Mouse (Mus musculus) forebrain, postnatal 0 days (tissue): ENCODE data around the gene Phf19. TPM values are rescaled to one million over a fixed set of nuclear protein-coding genes. Genes with fewer than 3 reads are reported as not detected.

Experiments used
- ATAC-seq: fragments of 200-750 bp; cut with Nextera tagmentation; 2 replicates; pipeline ENCODE4 v1.8.0; 2017; ENCODE audit warnings: mild to moderate bottlenecking, moderate library complexity
- DNase-seq: peaks from one replicate; pipeline ENCODE4 v3.0.0-alpha.2; 2015
- H3K27ac ChIP-seq: fragments of 300-500 bp; sonication (generic); 2 replicates; pipeline ENCODE4 v1.5.1; 2014; ENCODE audit warnings: low read depth, mild to moderate bottlenecking, antibody characterized with exemption, low read length, moderate library complexity, mixed read lengths
- H3K27me3 ChIP-seq: fragments of 300-500 bp; sonication (generic); 2 replicates; pipeline ENCODE4 v1.6.1; 2014; ENCODE audit warnings: mild to moderate bottlenecking, low read length, mixed read lengths; ENCODE audit not compliant: insufficient read depth
- H3K36me3 ChIP-seq: fragments of 300-500 bp; sonication (generic); 2 replicates; pipeline ENCODE4 v1.6.1; 2014; ENCODE audit warnings: mild to moderate bottlenecking, moderate library complexity; ENCODE audit not compliant: insufficient read depth
- H3K4me1 ChIP-seq: fragments of 300-500 bp; sonication (generic); 2 replicates; pipeline ENCODE4 v1.6.1; 2014; ENCODE audit warnings: antibody characterized with exemption; ENCODE audit not compliant: insufficient read depth
- H3K4me2 ChIP-seq: fragments of 300-500 bp; sonication (generic); 2 replicates; pipeline ENCODE4 v1.6.1; 2014; ENCODE audit warnings: low read depth, mild to moderate bottlenecking, moderate library complexity
- H3K4me3 ChIP-seq: fragments of 300-500 bp; sonication (generic); 2 replicates; pipeline ENCODE4 v1.5.1; 2014; ENCODE audit warnings: low read depth, low read length, mixed read lengths
- H3K9ac ChIP-seq: fragments of 300-500 bp; sonication (generic); 2 replicates; pipeline ENCODE4 v1.6.1; 2014; ENCODE audit warnings: mild to moderate bottlenecking
- H3K9me3 ChIP-seq: fragments of 300-500 bp; sonication (generic); 2 replicates; pipeline ENCODE4 v1.6.1; 2016; ENCODE audit warnings: low read length
- CTCF ChIP-seq: sonication (generic); IDR thresholded peaks from 2 replicates; pipeline ENCODE4 v1.5.1; 2016; ENCODE audit warnings: antibody characterized with exemption, control low read depth, low read depth
- WGBS: fragments of 180-500 bp; shearing (Covaris S2); extraction: QIAGEN DNeasy Blood & Tissue Kit; methylation state at CpG from one replicate; pipeline ENCODE4 v1.1.7; 2014; 5-methylcytosine and 5-hydroxymethylcytosine counted together
- polyA plus RNA-seq: library from polyadenylated mRNA; unstranded; fragments of >200 nt; fragmentation: Nextera tagmentation; extraction: Ambion mirVana; gene quantifications from 2 replicates; pipeline ENCODE4 v1.2.1, GENCODE M21; 2015
- total RNA-seq: library from RNA; depleted of rRNA; stranded (reverse); fragments of >200 nt; gene quantifications from 2 replicates; pipeline ENCODE4 v1.2.3, GENCODE M21; 2014; rRNA removed

Phf19 gene
- total and polyA plus RNA-seq, 2 experiments from 2014 or later: 2.4 to 2.5 TPM

GRCm38 (mm10) chr2:34855265-34855664, 58.6 kb downstream of the Phf19 start:
- Histone ChIP-seq H3K9me3 (no peaks in the 10 kb centered on the region), H3K9ac (no peak overlapping the region), H3K27ac (no peak overlapping the region), H3K4me3 (no peak overlapping the region), H3K27me3 (no peaks in the 10 kb centered on the region), H3K4me1 (no peaks in the 10 kb centered on the region), H3K4me2 (no peak overlapping the region), H3K36me3 (peaks cover 89% of the 10 kb centered on the region)
- TF ChIP-seq CTCF: peak; percentile 36
- ATAC-seq: no peak
- DNase-seq: no peak
- 86% methylated on average over 4 of the region's 4 CpGs for WGBS

- ATAC-seq (no peak), DNase-seq (no peak)
- H3K4me2 ChIP-seq: no peak overlapping the region
- no peaks in the 10 kb centered on the region for H3K4me1 ChIP-seq
- no peak overlapping the region for H3K9ac ChIP-seq
- no peaks in the 10 kb centered on the region for H3K9me3 ChIP-seq
- no peaks in the 10 kb centered on the region for H3K27me3 ChIP-seq
- H3K27ac ChIP-seq: no peak overlapping the region
- TF ChIP-seq CTCF: no peak
- peaks cover 28% of the 10 kb centered on the region for H3K36me3 ChIP-seq
- WGBS: 95% methylated on average over 1 of the region's 1 CpGs
- no peak overlapping the region for H3K4me3 ChIP-seq
These were observed 66.1 kb downstream of the Phf19 start for GRCm38 (mm10) chr2:34847702-34848101.

Other genes starting within 250 kb of the Phf19 start
- gene Gapvd1, start 158.8 kb downstream of the Phf19 start, total RNA-seq: 106 and 108 TPM in 2 replicates
- 59.4 and 94.1 TPM in 2 replicates for gene Gapvd1, start 158.8 kb downstream of the Phf19 start, polyA plus RNA-seq
- gene Hspa5, start 142.1 kb downstream of the Phf19 start, total RNA-seq: 243 and 295 TPM in 2 replicates
- gene Hspa5, start 142.1 kb downstream of the Phf19 start, polyA plus RNA-seq: 292 and 294 TPM in 2 replicates
- gene Rabepk, start 114.1 kb downstream of the Phf19 start, total RNA-seq: 15.6 and 19.4 TPM in 2 replicates
- 26.1 and 27.3 TPM in 2 replicates for gene Rabepk, start 114.1 kb downstream of the Phf19 start, polyA plus RNA-seq
- 130 and 140 TPM in 2 replicates for gene Fbxw2, start 87.7 kb downstream of the Phf19 start, total RNA-seq
- 111 and 120 TPM in 2 replicates for gene Fbxw2, start 87.7 kb downstream of the Phf19 start, polyA plus RNA-seq
- 0.08 and 0.24 TPM in 2 replicates for gene Gm34653, start 81.0 kb downstream of the Phf19 start, total RNA-seq
- gene Gm34653, start 81.0 kb downstream of the Phf19 start, polyA plus RNA-seq: 0.15 TPM in 1 of 2 replicates, not detected in the other
- gene Cutal, start 39.6 kb downstream of the Phf19 start, total RNA-seq: 0.38 and 0.43 TPM in 2 replicates
- 0.29 and 0.39 TPM in 2 replicates for gene Cutal, start 39.6 kb downstream of the Phf19 start, polyA plus RNA-seq
- gene Psmd5, start 39.1 kb downstream of the Phf19 start, total RNA-seq: 40.5 and 43.3 TPM in 2 replicates
- gene Psmd5, start 39.1 kb downstream of the Phf19 start, polyA plus RNA-seq: 84.6 and 85.2 TPM in 2 replicates
- 0.86 and 2.2 TPM in 2 replicates for gene Traf1, start 47.7 kb upstream of the Phf19 start, total RNA-seq
- gene Traf1, start 47.7 kb upstream of the Phf19 start, polyA plus RNA-seq: 1.9 and 2.7 TPM in 2 replicates
- gene Hc, start 147.4 kb upstream of the Phf19 start, total RNA-seq: 0.46 and 1.1 TPM in 2 replicates
- 0.28 and 1.3 TPM in 2 replicates for gene Hc, start 147.4 kb upstream of the Phf19 start, polyA plus RNA-seq
- 0.33 and 0.38 TPM in 2 replicates for gene AI182371, start 187.5 kb upstream of the Phf19 start, total RNA-seq
- gene AI182371, start 187.5 kb upstream of the Phf19 start, polyA plus RNA-seq: 0.18 TPM in 1 of 2 replicates, not detected in the other
- 10.4 and 17.4 TPM in 2 replicates for gene Cntrl, start 195.5 kb upstream of the Phf19 start, total RNA-seq
- gene Cntrl, start 195.5 kb upstream of the Phf19 start, polyA plus RNA-seq: 5.5 and 7.0 TPM in 2 replicates